Mouse (Mus musculus): ENCODE data around the gene Gabrp.

Gabrp gene

GRCm38 (mm10) chr11:33578859-33579258, at the start of gene Gabrp:
TSS of gene Gabrp (minus strand) at chr11:33578959.
- in situ Hi-C loops (cut with MseI, MboI), result loop anchor here in 1 of 2 experiments (5.0 kb wide), 1 partner anchor 33 kb away; no protein-coding TSS in a partner anchor

GRCm38 (mm10) chr11:33627136-33627742, 48.5 kb upstream of the Gabrp start:
- in situ Hi-C loops (cut with MseI, MboI), result no loop called here

- in situ Hi-C loops (cut with MseI, MboI), result loop anchor here (5.0 to 25.0 kb wide), 3 partner anchors 37 to 439 kb away; partner anchors contain the start of gene Gabrp (in 1 of the 2)
These were observed 35.5 kb upstream of the Gabrp start for GRCm38 (mm10) chr11:33614218-33614617.

- in situ Hi-C loops (cut with MseI, MboI), result loop anchor here in 1 of 2 experiments (25.0 kb wide), 1 partner anchor 420 kb away; no protein-coding TSS in a partner anchor
These were observed 29.0 kb upstream of the Gabrp start for GRCm38 (mm10) chr11:33607784-33608183.

GRCm38 (mm10) chr11:33603174-33603573, 24.4 kb upstream of the Gabrp start:
- in situ Hi-C loops (cut with MseI, MboI), result loop anchor here in 1 of 2 experiments (25.0 kb wide), 1 partner anchor 416 kb away; no protein-coding TSS in a partner anchor

GRCm38 (mm10) chr11:33598986-33599385, 20.2 kb upstream of the Gabrp start, which contains the start of gene D130052B06Rik:
TSS of gene D130052B06Rik (plus strand) at chr11:33599302.
- in situ Hi-C loops (cut with MseI, MboI), result no loop called here

GRCm38 (mm10) chr11:33596655-33597054, 17.9 kb upstream of the Gabrp start:
- in situ Hi-C loops (cut with MseI, MboI), result no loop called here

GRCm38 (mm10) chr11:33592826-33593225, 14.1 kb upstream of the Gabrp start:
- in situ Hi-C loops (cut with MseI, MboI), result no loop called here

- in situ Hi-C loops (cut with MseI, MboI), result no loop called here
These were observed 12.0 kb upstream of the Gabrp start for GRCm38 (mm10) chr11:33590771-33591170.

- in situ Hi-C loops (cut with MseI, MboI), result no loop called here
These were observed 7.9 kb upstream of the Gabrp start for GRCm38 (mm10) chr11:33586614-33587013.

- in situ Hi-C loops (cut with MseI, MboI), result loop anchor here in 1 of 2 experiments (5.0 kb wide), 1 partner anchor 33 kb away; no protein-coding TSS in a partner anchor
These were observed 862 bp upstream of the Gabrp start for GRCm38 (mm10) chr11:33579621-33580020.

- in situ Hi-C loops (cut with MseI, MboI), result loop anchor here in 1 of 2 experiments (5.0 kb wide), 1 partner anchor 37 kb away; no protein-coding TSS in a partner anchor
These were observed 3.8 kb downstream of the Gabrp start for GRCm38 (mm10) chr11:33574944-33575343.

- in situ Hi-C loops (cut with MseI, MboI), result no loop called here
These were observed 8.3 kb downstream of the Gabrp start for GRCm38 (mm10) chr11:33570413-33570812.

GRCm38 (mm10) chr11:33563921-33564320, 14.8 kb downstream of the Gabrp start:
- in situ Hi-C loops (cut with MseI, MboI), result no loop called here

GRCm38 (mm10) chr11:33554123-33554522, 24.6 kb downstream of the Gabrp start:
- in situ Hi-C loops (cut with MseI, MboI), result no loop called here

- in situ Hi-C loops (cut with MseI, MboI), result no loop called here
These were observed 27.7 kb downstream of the Gabrp start for GRCm38 (mm10) chr11:33550861-33551560.

- in situ Hi-C loops (cut with MseI, MboI), result no loop called here
These were observed 31.4 kb downstream of the Gabrp start for GRCm38 (mm10) chr11:33547386-33547785.

- in situ Hi-C loops (cut with MseI, MboI), result no loop called here
These were observed 33.8 kb downstream of the Gabrp start for GRCm38 (mm10) chr11:33544945-33545344.

- in situ Hi-C loops (cut with MseI, MboI), result no loop called here
These were observed 34.6 kb downstream of the Gabrp start for GRCm38 (mm10) chr11:33544121-33544520.

GRCm38 (mm10) chr11:33537390-33538125, 41.2 kb downstream of the Gabrp start:
- in situ Hi-C loops (cut with MseI, MboI), result no loop called here

GRCm38 (mm10) chr11:33536636-33537035, 42.1 kb downstream of the Gabrp start:
- in situ Hi-C loops (cut with MseI, MboI), result no loop called here

- in situ Hi-C loops (cut with MseI, MboI), result no loop called here
These were observed 44.2 kb downstream of the Gabrp start for GRCm38 (mm10) chr11:33534541-33534940.

Data from mouse trophoblast stem cell (cell line).